Mouse (Mus musculus): ENCODE measurements at regions not wholly inside any gene's neighbourhood (a gene's known extent, or its start where the extent isn't known, plus 50 kb on each side); places are given as distances from the start of the nearest gene placed in this dataset.

- TF ChIP-seq CTCF (IDR thresholded peaks at IDR 0.05; ENCODE audit: low read depth) (no peak), EP300 (IDR thresholded peaks at IDR 0.05; ENCODE audit: low read depth) (no peak)
Measured at GRCm38 (mm10) chr13:110882661-110883172, 372.1 kb upstream of the Actbl2 start.
